Mouse (Mus musculus): Measurements from ENCODE around the gene Gm14744.
A peak's percentile ranks its signal among the peaks of the same experiment; 100 is the strongest.
"Not testable (repeated sequence)": the region's sequence is repeated elsewhere in the genome, so short reads cannot be mapped to it uniquely, and the experiment has no call there.

Gene Gm14744

GRCm38 (mm10) chrX:77864458-77864857 lies at the start of gene Gm14744:
Gm14744 (plus strand) TSS chrX:77864758.
- DNase-seq, result not testable (repeated sequence)

GRCm38 (mm10) chrX:77853523-77853922 lies 11.0 kb upstream of the Gm14744 start, which contains the start of gene Pbsn:
Pbsn (minus strand) TSS chrX:77853623.
- no peak for DNase-seq

- DNase-seq, result peak in 1 of 2 experiments; percentile 5
These were observed 15.5 kb downstream of the Gm14744 start for GRCm38 (mm10) chrX:77880033-77880432.

Data from kidney, postnatal 25 days (tissue).